Mouse (Mus musculus): ENCODE measurements at regions not wholly inside any gene's neighbourhood (a gene's known extent, or its start where the extent isn't known, plus 50 kb on each side); places are given as distances from the start of the nearest gene placed in this dataset.

- no peak for DNase-seq
Observed at GRCm38 (mm10) chr3:60320213-60320936, 152.3 kb upstream of the Mbnl1 start.

DNA sequence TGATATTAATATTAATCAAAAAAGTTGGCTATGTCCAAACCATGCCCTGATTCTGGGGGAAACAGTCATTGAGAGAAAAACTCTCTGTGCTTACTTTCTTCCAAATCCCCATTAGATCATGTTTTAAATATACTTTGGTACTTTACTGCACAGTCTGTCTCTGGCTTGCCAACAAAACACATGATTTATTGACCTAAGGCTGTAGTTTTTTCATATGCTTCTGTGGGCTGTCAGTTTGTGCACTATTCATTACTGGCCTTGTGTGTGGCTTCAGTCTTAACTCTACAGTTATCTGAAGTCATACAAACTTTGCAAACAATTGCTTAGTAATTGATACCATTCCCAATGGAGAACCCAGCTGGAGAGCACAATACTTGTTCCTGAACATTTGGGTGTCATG, 149.1 kb upstream of the Mbnl1 start:
- no peak for DNase-seq

DNA sequence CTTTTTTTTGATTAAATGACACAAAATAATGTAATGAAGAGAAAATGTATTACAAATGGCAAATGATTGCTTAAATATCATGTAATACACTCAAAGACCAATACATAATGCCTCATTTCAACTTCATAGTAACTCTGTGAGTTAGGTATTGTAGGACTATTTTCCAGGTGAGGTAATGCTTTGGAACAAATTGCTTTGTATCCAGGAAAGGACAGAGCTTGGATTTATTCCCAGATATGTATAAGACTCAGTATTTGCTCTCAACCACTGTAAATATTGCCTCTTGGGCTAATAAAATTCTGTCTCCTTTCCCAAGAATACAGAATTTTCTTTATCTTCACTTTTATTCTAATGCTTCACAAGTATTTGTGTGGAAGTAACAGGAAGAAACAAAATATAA, 148.2 kb upstream of the Mbnl1 start:
- DNase-seq: no peak

DNA sequence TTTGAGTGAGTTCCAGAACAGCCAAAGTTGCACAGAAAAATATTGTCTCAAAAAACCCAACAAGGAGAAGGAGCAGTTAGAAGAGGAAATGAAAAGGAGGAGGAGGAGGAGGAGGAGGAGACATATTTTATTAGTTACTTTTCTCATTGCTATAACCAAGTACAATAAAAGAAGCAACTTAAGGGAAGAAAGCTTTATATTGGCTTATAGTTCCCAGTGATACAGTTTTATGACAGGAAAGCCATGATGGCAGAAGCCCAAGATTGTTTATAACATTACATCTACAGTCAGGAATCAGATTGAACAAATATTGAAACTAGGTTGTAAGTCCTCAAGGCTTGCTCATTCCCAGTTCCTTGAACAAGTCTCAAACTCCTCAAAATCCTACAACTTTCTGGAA, 147.7 kb upstream of the Mbnl1 start:
- no peak for DNase-seq

- DNase-seq: no peak
Observed at GRCm38 (mm10) chr3:60332460-60332859, 140.2 kb upstream of the Mbnl1 start.

DNA sequence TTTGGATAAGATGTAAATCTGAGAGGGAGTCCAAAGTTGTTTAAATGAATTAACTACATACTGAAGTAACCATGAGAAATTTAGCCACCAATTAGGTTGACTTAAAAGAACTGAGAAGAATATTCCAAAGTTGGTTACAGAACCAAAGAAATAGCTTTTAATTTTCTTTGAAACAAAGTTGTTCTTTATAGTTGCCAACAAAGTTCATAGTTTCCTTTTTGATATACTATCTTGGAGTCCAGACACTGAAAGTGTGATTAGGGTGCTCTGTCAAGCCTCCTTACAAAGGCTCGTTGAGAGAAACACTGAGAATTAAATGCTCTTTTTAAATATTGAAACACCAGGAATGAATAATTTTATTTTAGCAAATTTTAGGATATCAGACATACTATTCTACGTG, 139.0 kb upstream of the Mbnl1 start:
- DNase-seq: no peak

DNA sequence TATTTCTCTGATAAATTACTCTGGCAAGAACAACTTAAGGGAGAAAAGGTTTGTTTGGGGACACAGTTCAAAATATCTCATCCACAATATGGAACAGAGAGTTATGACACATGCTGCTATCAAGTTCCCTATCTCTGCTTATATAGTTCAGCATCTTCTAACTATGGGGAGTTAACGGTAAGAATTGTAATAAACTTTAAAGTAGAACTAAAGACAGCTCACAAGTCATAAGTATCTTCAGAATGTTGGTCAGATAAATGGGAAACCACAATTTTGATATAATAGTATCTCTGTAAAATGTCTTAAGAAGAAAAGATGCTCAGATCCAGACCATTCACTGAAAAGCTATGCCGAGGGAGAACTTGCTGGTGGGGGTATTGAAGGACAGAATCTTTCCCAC, 138.5 kb upstream of the Mbnl1 start:
- DNase-seq: no peak

DNA sequence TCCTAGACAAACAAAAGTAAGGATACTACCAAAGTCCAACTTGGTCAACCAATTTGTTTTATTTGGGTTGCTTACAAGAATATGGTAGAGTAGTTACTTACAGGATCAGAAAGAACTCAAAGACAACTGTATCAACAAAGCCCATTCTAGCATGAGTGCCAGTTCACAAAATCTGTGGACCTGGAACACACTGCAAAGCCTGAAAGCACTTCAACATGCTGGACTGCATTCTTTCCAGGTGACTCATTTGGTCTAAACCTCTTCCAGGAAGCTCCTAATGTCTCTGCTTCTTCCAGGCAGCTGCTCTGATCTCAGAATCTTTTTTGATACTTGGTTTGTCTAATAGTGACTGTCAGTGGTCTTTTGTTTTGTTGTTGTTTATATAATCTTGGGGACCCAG, 126.2 kb upstream of the Mbnl1 start:
- DNase-seq: peak; percentile 12

DNA sequence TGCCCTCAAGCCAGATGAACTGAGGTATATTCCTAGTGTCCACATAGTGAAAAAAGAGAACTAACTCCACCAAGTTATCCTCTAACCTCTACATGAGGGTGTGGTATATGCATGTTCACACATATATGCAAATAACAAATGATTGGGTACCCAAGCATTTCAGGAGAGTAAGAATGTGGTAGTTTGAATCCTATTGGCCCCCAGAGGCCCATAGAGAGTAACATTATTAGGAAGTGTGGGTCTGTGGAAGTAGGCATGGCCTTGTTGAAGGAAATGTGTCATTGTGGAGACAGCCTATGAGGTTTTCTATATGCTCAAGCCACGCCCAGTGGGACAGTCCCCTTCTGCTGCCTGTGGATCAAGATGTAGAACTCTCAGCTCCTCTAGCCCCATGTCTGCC, 125.6 kb upstream of the Mbnl1 start:
- DNase-seq: no peak

DNA sequence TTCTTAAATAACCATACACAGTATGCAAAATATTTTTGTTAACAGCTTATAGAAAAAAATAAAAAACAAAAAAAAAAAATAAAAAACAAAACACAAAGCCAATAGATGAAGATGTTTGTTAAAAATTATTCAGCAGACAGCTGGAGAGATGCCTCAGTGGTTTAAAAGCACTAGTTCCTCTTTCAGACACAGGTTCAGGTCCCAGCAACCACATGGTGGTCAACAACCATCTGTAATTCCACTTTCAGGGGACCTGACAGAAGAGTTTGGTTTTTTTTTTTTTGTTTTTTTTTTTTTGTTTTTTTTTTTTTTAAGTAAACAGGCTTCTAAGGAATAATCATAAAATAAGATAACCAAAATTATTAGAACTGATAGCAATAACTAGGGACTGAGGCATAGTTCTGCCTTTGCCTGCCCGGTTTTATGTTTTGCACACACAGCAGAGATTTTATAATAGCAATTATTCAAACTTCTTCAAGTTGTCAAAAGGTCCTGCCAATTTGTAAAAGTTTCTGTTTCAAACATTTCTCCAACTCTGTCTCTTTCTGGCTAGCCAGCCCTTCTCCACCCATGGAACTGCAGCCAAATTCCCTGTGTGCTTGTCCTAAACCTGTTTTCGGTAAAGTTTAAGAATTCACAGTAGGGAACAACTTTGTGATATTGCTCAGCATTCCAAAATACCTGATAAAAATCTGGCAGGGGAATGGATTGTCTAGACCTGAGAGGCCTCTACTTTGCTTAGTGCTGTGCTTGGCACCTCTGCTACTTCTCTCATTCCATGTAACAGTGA, 101.3 kb upstream of the Mbnl1 start:
- DNase-seq: no peak

DNA sequence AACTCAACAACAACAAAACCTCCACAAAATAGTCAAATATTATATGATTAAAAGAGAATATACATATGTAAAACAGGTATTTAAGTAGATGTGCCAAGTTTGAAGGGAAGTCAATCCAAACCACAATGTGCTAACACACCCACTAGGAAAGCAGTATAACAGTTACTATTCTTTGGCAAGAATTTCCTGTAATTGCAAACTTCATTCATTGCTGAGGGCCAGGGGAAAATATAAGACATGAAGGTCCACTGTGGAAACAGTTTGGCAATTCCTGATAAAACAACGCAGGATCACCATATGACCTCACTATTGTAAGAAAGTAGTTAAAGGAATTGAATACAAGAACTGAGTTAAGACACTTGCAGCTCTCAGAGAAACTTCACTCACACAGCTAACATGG, 99.0 kb upstream of the Mbnl1 start:
- no peak for DNase-seq

- no peak for DNase-seq
Observed at GRCm38 (mm10) chr3:60388593-60388992, 84.0 kb upstream of the Mbnl1 start.

DNA sequence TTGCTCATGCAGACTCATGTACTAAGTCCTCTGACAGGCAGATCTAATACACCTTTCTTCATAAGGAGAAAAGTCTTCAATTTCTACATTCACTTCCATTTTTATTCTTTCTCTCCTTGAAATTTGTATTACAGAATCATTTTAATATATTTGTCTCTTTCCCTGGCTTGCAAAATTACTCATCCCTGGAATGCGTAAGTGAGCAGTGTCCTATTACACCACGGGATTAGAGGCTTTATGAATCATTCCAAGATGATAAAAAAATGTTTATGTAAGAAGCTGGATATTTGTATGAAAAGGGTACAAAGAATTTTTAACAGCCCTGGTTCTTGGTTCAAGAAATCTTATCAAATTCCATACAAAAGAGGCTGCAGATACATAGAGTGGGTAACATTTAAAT, 83.6 kb upstream of the Mbnl1 start:
- DNase-seq: no peak

DNA sequence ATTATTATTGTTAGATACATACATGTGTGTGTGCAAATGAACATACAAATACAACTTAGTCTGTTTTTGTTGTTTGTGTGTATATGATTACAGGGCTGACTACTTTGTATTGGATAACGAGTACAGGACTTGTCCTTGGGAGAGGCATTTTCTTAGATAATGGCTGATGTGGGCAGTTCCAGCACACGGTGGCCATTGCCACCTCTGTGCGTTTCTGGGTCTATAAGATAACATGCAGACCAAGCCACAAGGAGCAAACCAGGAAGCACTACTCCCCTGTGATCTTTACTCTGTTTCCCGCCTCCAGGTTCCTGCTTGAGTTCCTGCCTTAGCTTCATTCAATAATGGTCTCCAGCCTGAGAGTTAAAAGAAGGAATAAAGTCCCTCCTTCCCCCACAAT, 77.3 kb upstream of the Mbnl1 start:
- no peak for DNase-seq

GRCm38 (mm10) chr3:60396971-60397370, 75.7 kb upstream of the Mbnl1 start:
- no peak for DNase-seq

DNA sequence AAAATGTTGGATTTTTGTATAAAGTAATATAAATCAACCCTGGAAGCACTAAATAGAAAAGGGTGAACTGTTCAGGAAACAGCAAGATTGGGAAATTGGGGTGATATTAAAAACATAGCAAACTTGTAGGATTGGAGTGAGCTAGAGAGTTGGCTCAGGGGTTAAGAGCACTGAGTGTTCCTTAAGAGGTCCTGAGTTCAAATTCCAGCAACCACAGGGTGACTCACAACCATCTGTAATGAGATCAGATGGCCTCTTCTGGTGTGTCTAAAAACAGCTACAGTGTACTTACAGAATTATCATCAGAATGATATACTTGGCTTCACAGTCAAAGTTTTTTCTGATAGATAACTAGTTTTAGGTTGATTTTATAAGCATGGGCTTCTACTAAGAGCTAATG, 73.8 kb upstream of the Mbnl1 start:
- no peak for DNase-seq

DNA sequence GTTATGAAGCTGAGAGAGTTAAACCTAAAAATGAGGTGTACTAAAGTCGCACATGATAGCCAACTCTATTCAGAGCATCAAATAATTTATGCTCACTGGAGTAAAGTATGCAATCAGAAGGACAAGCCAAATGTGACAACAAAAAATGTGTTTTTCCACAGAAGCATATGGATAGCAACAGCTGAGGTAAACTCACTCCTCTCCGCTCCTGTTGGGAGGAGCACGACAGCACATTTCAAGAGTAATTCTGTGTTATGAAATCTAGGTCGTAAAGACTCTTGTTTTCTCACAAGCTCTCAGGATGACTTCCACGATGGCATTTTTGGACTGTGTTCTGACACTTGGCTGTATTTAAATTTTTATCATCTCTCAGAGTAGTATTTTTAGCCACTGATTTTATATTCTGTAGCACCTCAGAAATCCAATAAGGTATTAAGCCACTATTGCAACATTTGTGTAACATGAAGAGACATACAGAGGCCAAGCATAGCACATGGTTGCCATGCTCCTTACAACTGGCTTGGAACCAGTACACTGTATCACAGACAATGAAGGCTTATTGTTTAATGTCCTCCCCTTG, 70.3 kb upstream of the Mbnl1 start:
- DNase-seq: no peak

- no peak for DNase-seq
Observed at GRCm38 (mm10) chr3:60407426-60407825, 65.2 kb upstream of the Mbnl1 start.

DNA sequence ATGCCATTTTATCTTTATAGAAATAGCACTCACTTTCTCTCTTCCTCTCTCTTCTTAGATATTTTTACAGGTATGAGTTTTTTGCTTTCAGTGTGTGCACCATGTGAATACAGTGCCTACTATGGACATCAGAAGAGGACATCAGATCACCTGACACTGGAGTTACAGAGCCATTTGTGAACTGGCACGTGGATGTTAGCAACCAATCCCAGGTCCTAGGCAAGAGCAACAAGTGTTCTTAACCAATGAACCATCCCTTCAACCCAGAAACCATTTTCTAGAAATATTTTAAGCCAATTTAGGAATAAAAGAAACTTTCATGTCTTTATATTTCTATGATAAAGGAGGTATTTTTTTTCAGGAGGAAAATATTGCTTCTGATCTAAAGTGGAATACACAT, 64.7 kb upstream of the Mbnl1 start:
- no peak for DNase-seq

GRCm38 (mm10) chr3:60408553-60409282, 63.9 kb upstream of the Mbnl1 start:
- DNase-seq: peak; percentile 37

DNA sequence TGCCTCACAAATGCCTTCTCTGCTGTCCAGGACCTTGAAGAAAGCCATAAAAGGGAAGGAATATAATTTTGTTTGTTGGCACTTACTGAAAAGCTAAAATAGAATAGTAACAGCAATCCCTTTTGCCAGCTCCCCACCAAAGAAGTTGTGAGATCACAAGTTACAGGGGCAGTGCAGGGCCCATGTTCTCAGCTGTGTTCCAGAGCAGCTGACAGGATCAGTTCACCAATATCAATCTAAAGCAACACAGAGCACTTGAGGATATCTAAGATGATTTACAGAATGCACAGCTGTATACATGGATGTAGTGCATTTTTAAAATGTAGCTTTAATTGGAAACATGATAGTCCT, 63.4 kb upstream of the Mbnl1 start:
- no peak for DNase-seq

GRCm38 (mm10) chr3:60411746-60412145, 60.9 kb upstream of the Mbnl1 start:
- no peak for DNase-seq

- no peak for DNase-seq
Observed at GRCm38 (mm10) chr3:60412206-60412605, 60.4 kb upstream of the Mbnl1 start.

DNA sequence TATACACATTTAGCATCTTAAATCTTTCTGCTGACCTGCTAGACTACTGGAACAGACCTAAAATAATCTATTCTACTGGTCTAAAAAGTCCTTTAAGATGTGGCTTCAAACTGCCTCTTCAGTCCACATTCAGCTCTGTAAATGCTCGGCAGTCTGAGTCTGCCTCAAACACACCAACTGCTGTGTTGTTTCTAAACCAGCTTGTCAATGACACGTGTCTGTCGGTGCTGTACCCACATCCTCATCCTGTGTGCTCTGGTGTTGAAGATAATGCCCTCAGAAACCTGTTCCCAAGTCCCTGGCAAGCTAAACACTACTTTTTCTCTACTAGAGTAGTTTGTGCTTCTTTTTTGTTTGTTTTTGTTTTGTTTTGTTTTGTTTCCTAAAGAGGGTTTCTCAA, 58.9 kb upstream of the Mbnl1 start:
- no peak for DNase-seq

All from kidney, postnatal 10 days (tissue).